Mouse (Mus musculus) lung, embryonic 16.5 days (tissue): ENCODE results near the gene Ptpn20. TPM values are rescaled to one million over a fixed set of nuclear protein-coding genes. Genes with fewer than 3 reads are reported as not detected.

ENCODE experiments used
- ATAC-seq: fragments of 200-750 bp; cut with Nextera tagmentation; 2 replicates; pipeline ENCODE4 v1.8.0; 2017; ENCODE audit warnings: low read depth, mild to moderate bottlenecking, moderate library complexity
- H3K27ac ChIP-seq: fragments of 300-500 bp; sonication (generic); 2 replicates; pipeline ENCODE4 v1.5.1; 2014; ENCODE audit warnings: mild to moderate bottlenecking, control low read depth, low read length
- H3K27me3 ChIP-seq: fragments of 300-500 bp; sonication (generic); 2 replicates; pipeline ENCODE4 v1.6.1; 2014; ENCODE audit warnings: low read depth, low read length, mixed read lengths; ENCODE audit not compliant: control insufficient read depth, insufficient read depth
- H3K36me3 ChIP-seq: fragments of 300-500 bp; sonication (generic); 2 replicates; pipeline ENCODE4 v1.6.1; 2014; ENCODE audit warnings: low read length; ENCODE audit not compliant: control insufficient read depth, insufficient read depth
- H3K4me1 ChIP-seq: fragments of 300-500 bp; sonication (generic); replicated peaks from 2 replicates; pipeline ENCODE4 v1.6.1; 2014; ENCODE audit warnings: low read length, mixed read lengths; ENCODE audit not compliant: control insufficient read depth, insufficient read depth
- H3K4me2 ChIP-seq: fragments of 300-500 bp; sonication (generic); 2 replicates; pipeline ENCODE4 v1.6.1; 2014; ENCODE audit warnings: low read depth, low read length, control low read depth
- H3K4me3 ChIP-seq: fragments of 300-500 bp; sonication (generic); 2 replicates; pipeline ENCODE4 v1.5.1; 2014; ENCODE audit warnings: mild to moderate bottlenecking, low read length, control low read depth
- H3K9ac ChIP-seq: fragments of 300-500 bp; sonication (generic); 2 replicates; pipeline ENCODE4 v1.6.1; 2014; ENCODE audit warnings: low read length, control low read depth
- H3K9me3 ChIP-seq: fragments of 300-500 bp; sonication (generic); 2 replicates; pipeline ENCODE4 v1.6.1; 2016; ENCODE audit warnings: low read length; ENCODE audit not compliant: control insufficient read depth
- polyA plus RNA-seq: library from polyadenylated mRNA; unstranded; fragments of >200 nt; fragmentation: Nextera tagmentation; extraction: Ambion mirVana; gene quantifications from 2 replicates; pipeline ENCODE4 v1.2.1, GENCODE M21; 2015

Ptpn20 gene
- polyA plus RNA-seq, 1 experiment from 2014 or later: 0.15 TPM

GRCm38 (mm10) chr14:33689044-33689443 is 100.0 kb downstream of the Ptpn20 start:
- peaks cover 18% of the 10 kb centered on the region for H3K4me1 ChIP-seq
- no peak overlapping the region for H3K27ac ChIP-seq
- H3K9ac ChIP-seq: no peak overlapping the region
- ATAC-seq: no peak
- H3K27me3 ChIP-seq: no peaks in the 10 kb centered on the region; the same call in 1 of the 2 replicates
- no peak overlapping the region for H3K4me2 ChIP-seq
- H3K9me3 ChIP-seq: no peaks in the 10 kb centered on the region
- no peaks in the 10 kb centered on the region for H3K36me3 ChIP-seq
- H3K4me3 ChIP-seq: no peak overlapping the region

Other genes starting within 250 kb of the Ptpn20 start
- gene Mapk8, start 142.0 kb upstream of the Ptpn20 start, polyA plus RNA-seq: 13.9 and 15.6 TPM in 2 replicates
- 0.49 and 0.67 TPM in 2 replicates for gene Frmpd2, start 117.5 kb upstream of the Ptpn20 start, polyA plus RNA-seq